Mouse (Mus musculus) cerebellum, postnatal 14 days (tissue): ENCODE measurements at regions not wholly inside any gene's neighbourhood (a gene's known extent, or its start where the extent isn't known, plus 50 kb on each side); places are given as distances from the start of the nearest gene placed in this dataset.

Experiments
- DNase-seq, 2 experiments: peaks; one replicate each; pipeline ENCODE4 v3.0.0; 2021; ENCODE audit warnings: mixed read lengths in 2 of 2

DNA sequence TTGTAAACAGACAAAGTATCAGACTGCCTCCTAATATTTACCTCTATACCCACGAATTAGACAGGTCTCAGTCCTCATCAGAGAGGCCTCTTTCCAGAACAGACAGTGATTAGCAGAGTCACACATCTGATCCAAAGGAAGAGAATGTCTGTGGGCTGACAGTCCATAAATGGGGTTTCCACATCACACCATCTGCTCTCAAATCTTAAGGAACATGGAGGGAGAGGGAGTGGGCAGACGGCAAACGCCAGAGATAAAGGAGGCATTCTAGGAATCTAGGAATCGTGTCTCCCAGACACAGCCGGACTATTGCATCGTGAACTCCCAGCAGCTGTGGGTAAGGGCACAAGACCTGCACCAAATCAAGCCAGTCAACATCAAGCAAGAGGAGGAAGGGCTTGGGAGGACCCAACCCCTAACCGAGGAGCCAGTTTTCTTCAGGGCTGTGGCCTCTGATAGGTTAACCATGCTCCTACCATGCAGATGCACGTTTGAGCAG lies 219.8 kb downstream of the Setd4 start:
- no peak for DNase-seq

DNA sequence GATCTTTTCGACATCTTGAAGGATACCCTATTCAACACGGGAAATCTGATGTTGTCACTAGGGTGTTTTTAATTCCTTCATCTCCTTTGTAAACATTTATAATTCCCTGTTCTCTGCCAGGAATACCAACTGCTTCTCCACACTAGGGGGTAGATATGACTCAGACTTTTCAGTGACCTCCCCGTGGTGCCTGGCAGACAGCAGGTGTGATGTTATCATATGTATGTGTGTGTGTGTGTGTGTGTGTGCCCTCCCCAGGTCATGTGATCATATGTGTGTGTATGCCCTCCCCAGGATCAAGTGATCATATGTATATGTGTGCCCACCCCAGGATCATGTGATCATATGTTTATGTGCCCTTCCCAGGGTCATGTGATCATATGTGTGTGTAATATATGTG lies 220.9 kb downstream of the Setd4 start:
- DNase-seq, result no peak

DNA sequence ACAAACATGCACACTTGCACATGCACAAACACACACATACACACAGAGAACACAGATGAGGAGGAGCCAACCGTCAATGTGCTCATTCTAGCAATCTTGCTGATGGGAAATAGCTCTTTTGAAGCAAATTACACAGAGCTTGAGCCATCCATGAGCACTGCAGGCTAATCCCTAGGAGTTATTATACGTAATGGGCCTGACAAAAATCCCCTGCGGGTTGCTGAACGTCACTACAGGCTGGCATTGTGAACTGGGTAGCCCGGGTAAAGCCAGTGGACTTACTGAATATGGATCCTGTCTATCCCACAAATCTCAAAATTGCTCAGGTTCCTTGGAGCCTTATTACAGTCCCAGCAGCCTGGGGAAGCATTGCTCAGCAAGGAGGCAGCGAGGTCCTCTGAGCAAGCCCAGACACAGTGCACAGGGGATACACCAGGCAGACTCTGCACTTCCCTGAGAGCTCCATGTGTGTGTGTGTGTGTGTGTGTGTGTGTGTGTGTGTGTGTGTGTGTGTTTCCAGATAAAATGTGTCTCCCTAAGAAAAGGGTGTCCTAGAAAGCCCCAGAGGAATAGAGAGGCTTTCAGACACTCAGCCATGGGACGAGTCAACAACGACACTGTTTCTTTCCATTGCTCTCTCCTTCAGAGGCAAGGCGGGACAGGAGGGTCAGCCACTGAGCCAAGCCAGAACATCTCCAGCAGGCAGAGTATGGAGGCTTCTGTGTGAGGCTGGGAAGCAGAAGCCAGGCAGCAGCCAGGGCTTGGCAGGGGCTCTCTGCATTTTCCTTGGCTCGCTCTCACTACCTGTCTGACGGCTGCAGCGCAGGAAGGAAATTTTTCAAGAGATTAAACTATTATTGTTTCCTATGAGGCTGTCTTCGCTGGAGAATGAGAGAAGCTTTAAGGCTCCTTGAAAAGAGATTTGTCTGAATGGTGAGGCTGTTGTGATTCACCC lies 222.9 kb downstream of the Setd4 start:
- peak; percentile 33 to 59 for DNase-seq

DNA sequence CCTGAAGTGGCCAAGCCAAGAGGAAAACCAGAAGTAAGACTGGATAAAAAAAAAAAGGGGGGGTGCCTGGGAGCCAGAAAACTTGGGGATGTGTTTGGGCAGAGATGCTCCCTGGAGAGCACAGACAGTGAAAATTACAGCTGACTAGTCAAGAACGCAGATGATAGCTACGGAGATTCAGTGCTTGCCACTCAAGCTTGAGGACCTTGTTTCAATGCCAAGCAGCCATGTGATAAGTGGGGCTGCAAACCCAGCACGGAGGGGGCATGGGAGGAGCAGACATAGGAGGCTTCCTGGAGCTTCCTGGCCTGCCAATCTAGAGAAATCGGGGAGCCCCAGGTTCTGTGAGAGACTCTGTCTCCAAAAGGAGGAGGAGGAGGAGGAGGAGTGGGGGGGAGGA lies 223.7 kb downstream of the Setd4 start:
- DNase-seq, result peak; percentile 15 to 16

DNA sequence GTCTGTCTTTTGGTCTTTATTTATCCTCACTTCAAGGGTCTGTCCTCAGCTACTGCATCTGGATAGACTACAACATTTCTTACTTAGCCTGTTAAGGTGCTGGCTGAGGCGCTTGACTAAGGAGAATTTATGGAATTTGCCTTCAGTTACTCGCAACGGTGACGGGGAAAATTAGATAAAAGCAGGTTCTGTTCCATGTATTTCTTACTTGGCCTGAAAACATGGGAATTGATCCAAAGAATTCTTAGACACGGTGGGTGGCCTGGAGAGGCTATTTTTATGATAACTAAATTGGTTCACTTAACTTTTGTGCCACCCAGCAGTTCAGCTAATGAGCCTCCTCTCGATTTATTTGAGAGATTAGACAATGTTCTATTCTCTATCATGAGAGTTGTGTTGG lies 224.3 kb downstream of the Setd4 start:
- peak in 1 of 2 experiments; percentile 21 for DNase-seq

DNA sequence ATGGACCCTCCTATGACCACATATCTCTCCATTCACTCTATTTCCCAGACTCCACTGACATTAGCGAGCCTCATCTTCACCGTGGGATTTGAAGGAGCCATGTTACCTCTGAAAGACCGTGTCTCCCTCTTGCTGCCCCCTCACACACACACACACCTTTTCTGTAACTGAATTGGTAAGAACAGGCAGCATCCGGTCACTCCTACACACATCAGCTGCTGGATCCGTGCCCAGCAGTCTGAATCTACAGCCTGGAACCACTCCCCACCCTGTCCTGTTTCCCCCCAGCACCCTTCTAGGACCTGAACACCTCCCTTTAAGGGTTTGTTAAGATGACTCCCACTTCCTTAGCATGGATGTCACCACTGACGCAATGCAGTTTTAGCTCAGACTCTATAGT lies 229.2 kb downstream of the Setd4 start:
- peak in 1 of 2 experiments; percentile 9 for DNase-seq

DNA sequence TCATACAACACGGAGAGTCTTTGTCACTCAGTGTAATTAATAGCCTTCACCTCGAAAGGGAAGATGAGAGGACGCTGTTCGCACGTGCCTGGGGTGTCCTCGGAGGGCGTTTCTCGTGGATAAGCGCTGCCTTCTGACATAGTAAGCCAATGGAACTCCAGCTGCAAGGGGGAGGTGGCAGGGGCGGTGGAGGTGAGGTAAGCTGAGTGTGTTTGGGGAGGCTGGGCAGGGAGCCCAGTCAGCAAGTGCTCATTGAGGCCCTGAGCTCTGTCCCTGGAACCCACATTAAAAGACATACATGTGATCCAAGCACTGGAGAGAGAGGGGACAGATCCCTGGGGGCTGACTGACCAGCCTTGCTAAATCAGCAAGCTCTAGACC lies 234.1 kb downstream of the Setd4 start:
- DNase-seq, result peak in 1 of 2 experiments; percentile 18

DNA sequence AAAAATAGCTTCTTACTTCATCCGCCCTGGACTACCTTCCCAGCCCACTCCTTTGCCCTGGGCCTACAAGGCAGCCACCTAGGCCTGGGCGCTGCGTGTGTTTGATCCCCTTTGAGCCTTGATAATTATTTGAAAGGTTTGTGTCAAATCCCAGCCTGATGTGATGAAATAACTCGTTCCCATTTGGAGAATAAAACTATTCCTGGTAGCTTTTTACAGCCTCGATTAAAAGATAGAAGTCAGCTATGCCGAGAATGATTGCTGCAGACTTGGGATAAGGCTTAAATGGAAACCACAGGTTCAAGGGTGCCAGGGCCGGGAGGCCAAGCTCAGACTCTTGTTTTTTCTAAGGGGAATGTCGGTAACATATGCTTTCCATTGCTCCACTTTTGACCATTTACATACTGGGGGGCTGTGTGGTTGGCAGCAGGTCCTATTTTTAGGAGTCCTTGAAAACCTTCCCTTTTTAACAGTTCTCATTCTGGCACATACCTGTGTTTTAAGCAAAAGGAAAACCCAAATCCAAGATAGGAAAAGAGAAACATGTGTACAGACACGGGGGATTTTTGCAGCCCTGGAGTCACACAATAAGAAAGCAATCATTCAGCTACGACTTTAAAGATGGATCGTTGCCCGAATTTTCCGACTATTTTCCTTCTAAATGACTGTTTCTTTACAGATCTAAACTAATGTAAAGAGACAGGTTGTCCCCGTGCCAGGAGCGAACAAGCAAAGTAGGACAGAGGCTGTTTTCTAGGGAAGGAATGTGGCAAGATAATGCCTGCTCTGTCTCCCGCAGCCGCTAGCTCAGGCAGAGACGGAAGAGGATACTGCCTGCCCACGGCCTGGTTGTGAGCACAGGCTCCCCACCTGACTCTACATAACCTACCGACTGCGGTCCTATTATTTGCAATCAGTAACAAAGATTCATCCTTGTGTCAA lies 234.8 kb downstream of the Setd4 start:
- peak; percentile 44 to 59 for DNase-seq

DNA sequence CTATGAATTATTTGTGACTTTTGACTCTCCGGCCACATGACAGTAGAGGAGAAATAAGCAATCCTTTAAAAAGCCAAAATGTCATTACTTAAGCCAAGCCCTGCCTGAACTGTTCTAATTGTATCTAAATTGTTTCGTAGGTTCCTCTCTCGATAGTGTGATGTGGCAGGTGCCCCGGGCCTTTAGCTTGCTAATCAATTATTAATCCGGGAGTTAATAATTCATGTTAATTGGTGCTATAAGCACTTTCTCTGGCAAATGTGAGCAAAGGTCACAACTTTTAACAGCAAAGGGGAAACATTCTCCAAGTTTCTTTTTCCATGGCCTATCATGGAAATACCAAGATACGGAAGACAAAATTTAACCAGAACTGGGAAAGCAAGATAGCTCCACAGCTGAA lies 235.9 kb downstream of the Setd4 start:
- no peak for DNase-seq

DNA sequence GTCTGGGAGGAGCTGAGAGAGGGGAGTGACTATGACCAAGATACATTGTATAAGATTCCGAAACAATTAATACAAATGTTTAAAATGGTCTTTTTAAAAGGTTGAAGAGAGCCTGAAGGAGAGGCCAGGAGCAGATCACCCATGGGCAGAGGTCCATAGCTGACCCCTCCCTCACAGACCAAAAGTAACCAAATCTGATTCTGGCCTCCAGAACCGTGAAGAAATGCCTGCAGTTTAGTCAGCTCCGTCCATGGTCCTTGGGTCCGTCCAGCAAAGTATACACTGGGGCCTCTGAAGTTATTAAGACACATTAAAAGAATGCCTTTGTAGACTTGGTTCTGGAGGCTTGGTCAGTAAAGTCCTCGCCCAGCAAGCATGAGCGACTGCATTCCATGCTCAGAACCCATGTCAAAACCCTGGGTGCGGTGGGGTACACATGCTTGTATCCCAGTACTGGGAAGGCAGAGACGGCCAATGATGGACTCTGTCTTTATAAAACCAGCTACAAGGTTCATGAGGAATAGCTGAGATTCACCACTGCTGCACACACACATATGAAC lies 236.5 kb downstream of the Setd4 start:
- no peak for DNase-seq

DNA sequence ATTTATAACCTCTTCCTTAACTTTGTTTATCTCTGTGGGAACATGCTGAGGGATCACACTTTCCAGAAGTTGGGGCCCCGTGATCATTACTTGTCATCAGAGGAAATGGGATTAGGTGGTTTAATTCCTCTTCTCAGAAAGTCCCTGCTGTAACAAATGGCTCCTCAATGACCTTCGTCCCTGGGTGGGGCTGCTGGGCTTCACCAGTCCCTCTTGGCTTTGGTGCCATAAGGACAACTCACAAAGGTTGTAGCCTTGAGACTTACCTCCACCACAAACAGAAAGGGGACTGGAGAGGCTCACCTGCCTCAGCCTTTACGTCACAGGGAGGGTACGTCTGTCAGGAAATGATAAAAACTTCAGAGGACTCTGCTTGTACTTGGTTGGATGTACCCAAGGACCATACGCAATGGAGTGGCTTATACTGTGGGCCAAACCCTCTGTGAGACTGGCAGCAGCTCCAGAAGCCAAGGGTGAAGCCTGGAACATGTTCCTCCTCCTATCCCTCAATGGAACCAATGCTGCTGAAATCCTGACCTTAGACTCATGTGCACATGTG lies 237.4 kb downstream of the Setd4 start:
- no peak for DNase-seq

DNA sequence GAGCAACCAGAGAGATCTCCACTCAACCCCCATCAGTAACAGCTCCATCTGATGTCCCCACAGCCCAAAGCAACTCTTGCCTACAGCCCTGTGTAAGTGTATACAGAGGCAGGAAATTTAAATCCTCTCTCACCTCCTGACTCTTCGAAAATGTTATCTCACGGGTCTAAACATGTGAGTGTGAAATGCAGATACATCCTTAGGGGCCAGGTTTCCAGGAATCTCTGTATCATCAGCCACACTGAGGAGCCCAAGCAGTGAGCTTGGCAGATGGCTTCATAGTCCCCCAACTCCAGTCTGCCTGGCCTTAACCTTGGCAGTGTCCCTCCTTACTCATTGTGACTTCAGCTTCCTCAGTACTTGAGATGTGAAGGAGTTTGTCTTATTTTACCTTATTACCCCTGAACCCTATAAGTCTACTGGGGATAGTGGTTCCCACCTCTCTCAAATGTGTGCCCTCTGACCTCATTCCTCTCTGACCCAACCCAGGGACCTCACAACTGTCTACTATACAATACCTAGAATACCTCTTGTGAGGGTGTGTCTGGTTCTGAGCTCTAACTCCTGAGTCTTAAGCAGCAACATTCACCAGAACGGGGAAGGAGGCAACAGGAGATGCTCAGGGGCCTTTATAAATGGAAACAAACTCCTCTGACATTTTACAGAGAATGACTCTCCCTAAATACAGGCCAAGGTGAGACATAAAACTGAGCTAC lies 238.5 kb downstream of the Setd4 start:
- DNase-seq, result no peak

DNA sequence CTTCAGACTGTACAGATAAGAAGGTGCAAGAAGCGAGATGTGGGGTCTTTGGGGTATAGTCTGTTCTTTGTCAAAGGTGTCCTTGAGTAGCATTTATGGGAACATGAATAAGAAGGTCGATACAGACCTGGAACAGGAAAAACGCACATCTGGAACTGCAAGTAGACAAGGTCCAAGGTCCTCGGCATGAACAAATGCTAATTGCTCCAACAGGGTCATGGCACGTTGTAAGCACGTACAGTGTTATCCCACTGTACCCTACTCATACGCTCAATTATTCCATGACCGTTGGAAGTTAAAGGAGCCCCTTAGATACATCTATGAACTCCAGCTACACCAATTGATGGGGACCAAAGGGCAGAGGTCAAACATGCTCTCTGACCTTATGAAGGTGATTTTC lies 244.1 kb downstream of the Setd4 start:
- DNase-seq, result no peak

DNA sequence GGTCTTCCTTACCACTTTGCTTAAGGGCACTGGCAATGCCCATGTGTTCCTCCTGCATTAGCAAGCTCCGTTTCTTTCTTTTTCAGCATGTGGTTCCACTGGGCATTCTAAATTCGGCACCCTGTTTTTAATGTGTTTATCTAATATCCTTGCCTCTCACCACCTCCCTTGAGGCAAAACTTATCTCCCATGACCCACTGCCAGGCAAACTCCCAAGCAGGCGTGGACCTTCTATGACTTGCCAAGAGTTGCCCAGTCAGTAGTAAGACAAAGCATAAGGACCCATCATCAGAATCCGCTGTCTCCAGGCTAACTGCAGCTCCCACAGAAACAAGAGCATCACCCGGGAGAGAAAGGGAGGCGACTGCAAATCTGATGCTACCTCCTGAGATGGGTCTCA lies 245.2 kb downstream of the Setd4 start:
- no peak for DNase-seq

DNA sequence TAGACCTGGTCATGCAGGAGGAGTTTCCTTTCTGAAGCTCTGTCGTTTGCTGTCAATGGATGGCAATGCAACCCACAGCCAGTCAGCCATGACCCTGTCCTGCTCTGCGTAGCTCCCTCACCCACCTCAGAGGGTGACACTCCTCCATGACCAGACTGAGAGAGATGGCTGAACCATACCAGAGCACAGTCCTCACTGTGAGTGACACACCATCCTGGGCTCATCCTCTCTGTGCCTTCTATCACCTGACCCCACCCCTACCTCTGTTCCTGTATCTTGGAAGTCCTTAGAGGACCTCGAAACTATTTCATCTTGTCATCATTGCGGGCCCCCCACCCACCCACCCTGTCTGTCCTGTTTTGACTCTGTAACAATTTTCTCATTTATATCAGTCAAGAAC lies 245.7 kb downstream of the Setd4 start:
- DNase-seq, result no peak

DNA sequence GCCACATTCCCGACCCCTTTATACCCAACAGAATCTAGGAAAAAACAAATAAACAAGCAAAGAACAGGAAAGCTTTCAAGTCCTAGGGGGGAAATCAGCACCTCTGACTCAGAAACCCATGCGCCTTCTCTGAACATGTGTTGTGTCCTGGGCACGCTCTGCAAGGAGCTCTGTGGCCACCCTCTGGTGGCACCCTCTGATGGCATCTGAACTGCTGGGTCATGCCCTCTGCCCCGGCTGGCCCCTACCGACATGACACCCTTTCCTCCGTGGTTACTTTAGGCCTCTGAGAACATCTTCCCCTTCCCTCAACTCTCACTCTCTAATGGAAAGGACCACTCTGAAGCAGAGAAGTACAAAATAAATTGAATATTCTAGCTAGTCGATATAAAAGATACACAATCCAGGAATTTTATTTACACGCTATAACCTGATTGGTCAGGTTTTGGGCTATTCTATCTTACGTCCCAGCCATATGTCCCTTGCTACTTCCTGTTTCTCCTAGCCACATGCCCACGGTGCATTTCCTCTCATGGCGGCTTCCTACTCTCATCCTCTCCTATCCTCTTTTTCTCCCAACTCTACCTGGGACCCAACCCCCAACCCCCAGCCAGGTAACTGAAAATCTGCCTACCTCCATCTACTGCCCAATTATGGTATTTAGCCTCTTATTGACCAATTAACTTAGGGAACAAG lies 248.5 kb downstream of the Setd4 start:
- no peak for DNase-seq

DNA sequence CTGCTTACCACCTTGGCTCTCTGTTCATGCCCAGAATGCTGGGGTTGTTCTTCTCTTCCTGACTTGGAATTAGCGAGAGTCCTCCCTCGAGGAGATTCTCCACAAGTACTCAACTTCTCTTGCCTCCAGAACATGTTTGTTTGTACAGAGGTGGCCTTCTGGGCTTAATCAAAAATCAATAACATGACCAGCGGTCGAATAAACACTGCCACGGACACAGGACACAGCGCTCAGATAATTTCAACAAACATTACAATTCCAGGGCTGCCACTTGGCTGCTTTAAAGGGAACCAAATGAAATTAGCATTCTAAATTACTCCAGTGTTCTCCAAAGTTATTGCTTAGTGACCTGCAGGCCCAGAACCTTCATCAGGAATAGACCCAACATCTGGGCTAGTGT lies 249.9 kb downstream of the Setd4 start:
- no peak for DNase-seq

DNA sequence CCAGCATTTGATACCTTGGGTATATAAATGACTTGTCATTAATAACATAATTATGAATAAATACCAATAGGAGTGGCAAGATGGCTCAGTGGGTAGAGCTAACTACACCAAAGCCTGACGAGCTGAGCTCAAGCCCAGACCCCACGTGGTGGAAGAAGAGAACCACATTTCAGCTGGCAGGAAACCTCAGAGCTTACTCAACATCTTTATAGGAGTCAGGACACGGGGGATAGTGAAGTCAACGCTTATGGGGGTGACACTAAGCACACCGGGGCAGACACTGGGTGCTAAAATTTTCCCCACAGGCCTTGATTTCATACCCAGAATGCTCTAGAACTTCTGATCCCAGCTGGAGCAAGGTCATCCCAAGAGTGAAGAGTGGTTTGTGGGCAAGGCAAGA lies 259.3 kb downstream of the Setd4 start:
- no peak for DNase-seq

DNA sequence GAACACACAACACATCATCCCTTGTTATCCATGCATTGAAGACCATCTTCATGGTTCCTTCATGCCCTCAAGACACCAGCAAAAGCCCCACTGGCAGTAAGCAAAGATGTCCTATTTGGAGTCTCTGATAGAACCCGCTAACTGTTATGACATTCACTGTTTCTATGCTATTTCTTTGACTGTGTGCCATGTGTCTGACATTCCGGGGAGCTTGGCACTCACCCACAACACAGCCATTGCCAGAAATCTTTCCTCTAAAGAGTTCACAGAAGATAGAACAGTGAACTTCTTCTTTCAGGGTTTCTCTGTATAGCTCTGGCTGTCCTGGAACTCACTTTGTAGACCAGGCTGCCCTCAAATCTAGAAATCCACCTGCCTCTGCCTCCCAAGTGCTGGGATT lies 261.2 kb downstream of the Setd4 start:
- peak; percentile 39 to 43 for DNase-seq

DNA sequence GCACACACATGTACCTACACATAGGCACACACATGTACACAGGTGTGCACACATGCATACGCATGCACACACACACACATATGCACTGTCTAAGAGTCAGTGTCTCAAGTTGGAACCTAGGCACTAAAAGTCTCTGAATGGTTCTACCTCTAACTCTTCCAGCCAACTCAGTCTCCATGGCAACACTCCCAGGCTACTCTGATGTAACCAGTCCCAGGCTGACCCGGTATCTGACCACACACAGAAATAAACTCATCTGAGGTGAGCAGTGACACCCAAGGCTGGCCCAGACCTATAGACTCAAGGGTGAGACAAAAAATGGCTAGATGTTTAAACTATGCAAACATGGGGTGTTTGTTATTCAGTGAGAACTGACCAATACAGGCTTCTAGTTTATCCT lies 262.1 kb downstream of the Setd4 start:
- no peak for DNase-seq

DNA sequence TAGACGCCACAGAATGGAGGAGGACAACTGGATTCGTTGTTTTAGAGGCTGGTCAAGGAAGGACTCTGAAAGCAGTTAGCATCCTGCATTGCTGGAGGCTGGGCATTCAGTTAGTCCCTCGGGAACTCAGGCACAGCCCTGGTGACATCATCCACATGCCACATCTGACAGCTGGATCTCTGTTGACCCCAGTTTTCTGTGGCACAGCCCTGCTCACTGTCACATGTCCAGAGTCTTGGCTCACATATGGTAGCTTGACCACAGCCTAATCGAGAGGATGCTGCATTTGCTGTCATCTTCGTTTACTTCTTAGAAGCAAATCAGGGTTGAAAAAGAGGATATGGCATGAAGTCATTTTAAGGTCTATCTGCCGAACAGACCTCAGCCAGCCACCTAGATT lies 265.1 kb downstream of the Setd4 start:
- no peak for DNase-seq
